In genomic region chr3:141160986-141161385, GRCm38 (mm10) we compare ENCODE assay signal across 28 mouse cellular contexts. TPM values are rescaled to one million over a fixed set of nuclear protein-coding genes. Genes with fewer than 3 reads are reported as not detected.
DNase-seq lines count a peak whose midpoint lies in the region; ATAC-seq and TF ChIP-seq lines count a peak whose summit lies in the region.
"Had no signal": no experiment of that assay in that cellular context is flagged by ENCODE, and none has a peak within 500 bp of the region (broad histone marks: within the 10 kb centered on the region; RNA-seq: fewer than 3 reads in every experiment).

No protein-coding gene starts in this region.

- H3K9ac ChIP-seq in forebrain, postnatal 0 days: no peak overlapping the region
- H3K9ac ChIP-seq in forebrain, embryonic 13.5 days: no peak overlapping the region
- no peak overlapping the region for H3K9ac ChIP-seq in midbrain, postnatal 0 days (replicated peaks; ENCODE audit: low read length, poor library complexity, severe bottlenecking)
- H3K9ac ChIP-seq in midbrain, embryonic 14.5 days (replicated peaks; ENCODE audit: low read length): no peak overlapping the region
- H3K9ac ChIP-seq: heart, embryonic 12.5 days; heart, embryonic 15.5 days; hindbrain, embryonic 13.5 days had no signal

- H3K36me3 ChIP-seq in forebrain, postnatal 0 days (ENCODE audit: insufficient read depth): no peaks in the 10 kb centered on the region
- H3K36me3 ChIP-seq in forebrain, embryonic 13.5 days (ENCODE audit: poor library complexity, severe bottlenecking): no peaks in the 10 kb centered on the region
- no peaks in the 10 kb centered on the region for H3K36me3 ChIP-seq in midbrain, postnatal 0 days (ENCODE audit: insufficient read depth, low read length)
- H3K36me3 ChIP-seq in midbrain, embryonic 14.5 days (ENCODE audit: control insufficient read depth, insufficient read depth, low read length): no peaks in the 10 kb centered on the region
- H3K36me3 ChIP-seq: forebrain, embryonic 10.5 days; heart, embryonic 12.5 days; heart, embryonic 15.5 days; hindbrain, embryonic 10.5 days; hindbrain, embryonic 13.5 days had no signal

- no peaks in the 10 kb centered on the region for H3K4me1 ChIP-seq in forebrain, postnatal 0 days (ENCODE audit: insufficient read depth)
- H3K4me1 ChIP-seq in forebrain, embryonic 13.5 days: no peaks in the 10 kb centered on the region
- no peaks in the 10 kb centered on the region for H3K4me1 ChIP-seq in midbrain, postnatal 0 days (ENCODE audit: insufficient read depth, low read length)
- no peaks in the 10 kb centered on the region for H3K4me1 ChIP-seq in midbrain, embryonic 14.5 days (ENCODE audit: control insufficient read depth, insufficient read depth, low read length)
- H3K4me1 ChIP-seq: forebrain, embryonic 10.5 days; heart, embryonic 12.5 days; heart, embryonic 15.5 days; hindbrain, embryonic 10.5 days; hindbrain, embryonic 13.5 days had no signal

- no peak overlapping the region for H3K27ac ChIP-seq in forebrain, postnatal 0 days (ENCODE audit: low read depth, low read length)
- H3K27ac ChIP-seq in forebrain, embryonic 13.5 days: no peak overlapping the region
- H3K27ac ChIP-seq in midbrain, postnatal 0 days (ENCODE audit: low read depth, low read length): no peak overlapping the region
- no peak overlapping the region for H3K27ac ChIP-seq in midbrain, embryonic 14.5 days (replicated peaks; ENCODE audit: low read depth, low read length)
- H3K27ac ChIP-seq: forebrain, embryonic 10.5 days; heart, embryonic 15.5 days; hindbrain, embryonic 10.5 days; hindbrain, embryonic 13.5 days had no signal

- no peak for TF ChIP-seq CTCF in forebrain, postnatal 0 days (IDR thresholded peaks at IDR 0.05; ENCODE audit: low read depth)
- TF ChIP-seq CTCF in midbrain, postnatal 0 days (IDR thresholded peaks at IDR 0.05): no peak

- no peak for ATAC-seq in forebrain, postnatal 0 days
- no peak for ATAC-seq in forebrain, embryonic 13.5 days
- no peak for ATAC-seq in midbrain, postnatal 0 days (ENCODE audit: low FRiP score)
- ATAC-seq in midbrain, embryonic 14.5 days (ENCODE audit: low FRiP score, low TSS enrichment): no peak
- ATAC-seq: forebrain, embryonic 14.5 days; hindbrain, embryonic 16.5 days had no signal

- H3K4me2 ChIP-seq in forebrain, postnatal 0 days (ENCODE audit: low read depth): no peak overlapping the region
- no peak overlapping the region for H3K4me2 ChIP-seq in forebrain, embryonic 13.5 days
- no peak overlapping the region for H3K4me2 ChIP-seq in midbrain, postnatal 0 days (ENCODE audit: low read depth, low read length, poor library complexity, severe bottlenecking)
- H3K4me2 ChIP-seq in midbrain, embryonic 14.5 days (ENCODE audit: low read length): no peak overlapping the region
- H3K4me2 ChIP-seq: heart, embryonic 12.5 days; heart, embryonic 15.5 days; hindbrain, embryonic 13.5 days had no signal

- H3K27me3 ChIP-seq in forebrain, postnatal 0 days (ENCODE audit: insufficient read depth, low read length): no peaks in the 10 kb centered on the region
- H3K27me3 ChIP-seq in forebrain, embryonic 13.5 days: no peaks in the 10 kb centered on the region
- no peaks in the 10 kb centered on the region for H3K27me3 ChIP-seq in midbrain, postnatal 0 days (ENCODE audit: insufficient read depth, low read length)
- H3K27me3 ChIP-seq in midbrain, embryonic 14.5 days (ENCODE audit: control insufficient read depth, insufficient read depth, low read length): no peaks in the 10 kb centered on the region
- H3K27me3 ChIP-seq: heart, embryonic 12.5 days; heart, embryonic 15.5 days; hindbrain, embryonic 13.5 days had no signal

- H3K9me3 ChIP-seq in forebrain, postnatal 0 days (ENCODE audit: low read length): no peaks in the 10 kb centered on the region
- no peaks in the 10 kb centered on the region for H3K9me3 ChIP-seq in forebrain, embryonic 13.5 days (replicated peaks)
- H3K9me3 ChIP-seq in midbrain, postnatal 0 days (ENCODE audit: low read length): no peaks in the 10 kb centered on the region
- no peaks in the 10 kb centered on the region for H3K9me3 ChIP-seq in midbrain, embryonic 14.5 days (ENCODE audit: control insufficient read depth, low read length)
- H3K9me3 ChIP-seq: forebrain, embryonic 10.5 days; heart, embryonic 12.5 days; heart, embryonic 15.5 days; hindbrain, embryonic 10.5 days; hindbrain, embryonic 13.5 days had no signal

- DNase-seq in forebrain, postnatal 0 days: peak; percentile 7
- peak; percentile 13 for DNase-seq in layer of hippocampus, adult 9-11 months
- DNase-seq in layer of hippocampus, postnatal 36 days: no peak
- DNase-seq in midbrain, postnatal 0 days (ENCODE audit: low spot score): peak; percentile 1
- DNase-seq in midbrain, embryonic 14.5 days: no peak
- DNase-seq in kidney, adult 8-10 months: no peak
- DNase-seq in spleen, adult 12 weeks (ENCODE audit: low spot score): no peak
- DNase-seq: adrenal gland, adult 2 months; adrenal gland, postnatal 14 days; cerebellum, adult 18-20 months; cerebellum, adult 9-10 months; cerebellum, postnatal 14 days; gastrocnemius, postnatal 25 days; heart, adult 18-20 months; heart, postnatal 10 days; heart, postnatal 36 days had no signal

- no peak overlapping the region for H3K4me3 ChIP-seq in forebrain, postnatal 0 days (ENCODE audit: low read depth, low read length)
- H3K4me3 ChIP-seq in forebrain, embryonic 13.5 days: no peak overlapping the region
- H3K4me3 ChIP-seq in midbrain, postnatal 0 days (ENCODE audit: low read depth, low read length): no peak overlapping the region
- H3K4me3 ChIP-seq in midbrain, embryonic 14.5 days (replicated peaks; ENCODE audit: low read depth, low read length): no peak overlapping the region
- H3K4me3 ChIP-seq: forebrain, embryonic 10.5 days; heart, embryonic 12.5 days; heart, embryonic 15.5 days; hindbrain, embryonic 10.5 days; hindbrain, embryonic 13.5 days had no signal

RNA-seq across cellular contexts. Expression of gene Pdha2, which starts 51.2 kb away (rescaled TPM):
- total RNA-seq in forebrain, postnatal 0 days (2014; rRNA removed): not detected in 2 replicates
- polyA plus RNA-seq in forebrain, postnatal 0 days (2015; fragmentation: Nextera tagmentation; extraction: Ambion mirVana): not detected in 2 replicates
- polyA plus RNA-seq in forebrain, embryonic 13.5 days (2015; fragmentation: Nextera tagmentation; extraction: Ambion mirVana): not detected in 2 replicates
- not detected for total RNA-seq in layer of hippocampus, postnatal 36 days (2021)
- total RNA-seq in midbrain, postnatal 0 days (2014; rRNA removed): not detected in 2 replicates
- not detected in 2 replicates for polyA plus RNA-seq in midbrain, postnatal 0 days (2015; fragmentation: Nextera tagmentation; extraction: Ambion mirVana)
- not detected in 2 replicates for polyA plus RNA-seq in midbrain, embryonic 14.5 days (2014; fragmentation: Nextera tagmentation; extraction: Ambion mirVana)
- total RNA-seq: adrenal gland, adult 2 months; adrenal gland, postnatal 14 days; adrenal gland, postnatal 4 days; gastrocnemius, adult 8-10 months; gastrocnemius, postnatal 25 days; heart, adult 18-20 months; heart, postnatal 10 days; heart, postnatal 36 days had no signal
- polyA plus RNA-seq: adrenal gland, adult 2 months; embryonic facial prominence, embryonic 11.5 days; embryonic facial prominence, embryonic 14.5 days; forebrain, embryonic 10.5 days; forebrain, embryonic 14.5 days; heart, embryonic 12.5 days; heart, embryonic 15.5 days; hindbrain, embryonic 10.5 days; hindbrain, embryonic 13.5 days; hindbrain, embryonic 16.5 days had no signal

Comparison
In these comparisons a context has a peak if more than half of its experiments do, and no peak if none do; other contexts are left out.
1. DNase-seq: peak in forebrain, postnatal 0 days (single experiment), layer of hippocampus, adult 9-11 months (single experiment) and midbrain, postnatal 0 days (single experiment); none in layer of hippocampus, postnatal 36 days (0 of 2), midbrain, embryonic 14.5 days (single experiment), kidney, adult 8-10 months (0 of 2) and spleen, adult 12 weeks (single experiment).